Mouse (Mus musculus): ENCODE measurements around the gene Gm10024. TPM values are rescaled to one million over a fixed set of nuclear protein-coding genes. Genes with fewer than 3 reads are reported as not detected.
"Not testable (repeated sequence)": the region's sequence is repeated elsewhere in the genome, so short reads cannot be mapped to it uniquely, and the experiment has no call there.

The Gm10024 gene
- polyA plus RNA-seq, 1 experiment from 2014 or later, result not detected

GRCm38 (mm10) chr10:77759582-77759981 lies 48.3 kb downstream of the Gm10024 start, which contains the start of gene Gm3233:
TSS of gene Gm3233 (minus strand) at chr10:77759682.
- H3K36me3 ChIP-seq (ENCODE audit: inconsistent target); H3K27ac ChIP-seq; H3K79me2 ChIP-seq (ENCODE audit: inconsistent target); H3K4me3 ChIP-seq (ENCODE audit: inconsistent target): not testable (repeated sequence)
- WGBS (ENCODE audit: missing documents), result no CpG with 5 or more reads among the region's 1 CpGs

Other genes with a start within 250 kb of the Gm10024 start
- 16.8 to 38.8 TPM (median 21.1 TPM) in 3 replicates for gene Fam207a, start 195.7 kb upstream of the Gm10024 start, polyA plus RNA-seq (2018)
- 418 to 531 TPM (median 505 TPM) in 3 replicates for gene Itgb2, start 181.2 kb upstream of the Gm10024 start, polyA plus RNA-seq (2018)
- 99.5 to 103 TPM (median 102 TPM) in 3 replicates for gene Pttg1ip, start 129.7 kb upstream of the Gm10024 start, polyA plus RNA-seq (2018)
- 105 to 245 TPM (median 141 TPM) in 3 replicates for gene Sumo3, start 105.4 kb upstream of the Gm10024 start, polyA plus RNA-seq (2018)
- 3.3 TPM in 1 of 3 replicates, not detected in the others for gene Gm49325, start 105.3 kb upstream of the Gm10024 start, polyA plus RNA-seq (2018)
- 50.6 to 63.6 TPM (median 52.1 TPM) in 3 replicates for gene Ube2g2, start 89.2 kb upstream of the Gm10024 start, polyA plus RNA-seq (2018)
- gene Tspear, start 24.9 kb upstream of the Gm10024 start, polyA plus RNA-seq (2018), result not detected in 3 replicates
- not detected in 3 replicates for gene Gm19402, start 20.7 kb upstream of the Gm10024 start, polyA plus RNA-seq (2018)
- not detected in 3 replicates for gene Gm9508, start 14.2 kb upstream of the Gm10024 start, polyA plus RNA-seq (2018)
- not detected in 3 replicates for gene Gm10272, start 4.8 kb upstream of the Gm10024 start, polyA plus RNA-seq (2018)
- not detected in 3 replicates for gene Gm10142, start 4.3 kb downstream of the Gm10024 start, polyA plus RNA-seq (2018)
- not detected in 3 replicates for gene Krtap12-1, start 9.1 kb downstream of the Gm10024 start, polyA plus RNA-seq (2018)
- not detected in 3 replicates for gene Gm10100, start 15.0 kb downstream of the Gm10024 start, polyA plus RNA-seq (2018)
- not detected in 3 replicates for gene Gm18596, start 31.2 kb downstream of the Gm10024 start, polyA plus RNA-seq (2018)
- not detected in 3 replicates for gene Gm9736, start 39.9 kb downstream of the Gm10024 start, polyA plus RNA-seq (2018)
- not detected in 3 replicates for gene Gm3233, start 48.2 kb downstream of the Gm10024 start, polyA plus RNA-seq (2018)
- not detected in 3 replicates for gene Gm3238, start 59.9 kb downstream of the Gm10024 start, polyA plus RNA-seq (2018)
- not detected in 3 replicates for gene Gm7138, start 65.5 kb downstream of the Gm10024 start, polyA plus RNA-seq (2018)
- gene Gm3250, start 71.1 kb downstream of the Gm10024 start, polyA plus RNA-seq (2018), result not detected in 3 replicates
- not detected in 3 replicates for gene Gm7137, start 76.7 kb downstream of the Gm10024 start, polyA plus RNA-seq (2018)
- not detected in 3 replicates for gene Gm9639, start 83.6 kb downstream of the Gm10024 start, polyA plus RNA-seq (2018)
- gene Gm19668, start 87.7 kb downstream of the Gm10024 start, polyA plus RNA-seq (2018), result not detected in 3 replicates
- not detected in 3 replicates for gene Gm9507, start 100.4 kb downstream of the Gm10024 start, polyA plus RNA-seq (2018)
- gene Gm2696, start 103.2 kb downstream of the Gm10024 start, polyA plus RNA-seq (2018), result not detected in 3 replicates
- gene Krtap10-4, start 115.6 kb downstream of the Gm10024 start, polyA plus RNA-seq (2018), result not detected in 3 replicates
- not detected in 3 replicates for gene Krtap10-10, start 124.5 kb downstream of the Gm10024 start, polyA plus RNA-seq (2018)
- gene Gm36176, start 135.3 kb downstream of the Gm10024 start, polyA plus RNA-seq (2018), result not detected in 3 replicates
- not detected in 3 replicates for gene Gm10318, start 141.4 kb downstream of the Gm10024 start, polyA plus RNA-seq (2018)
- not detected in 3 replicates for gene Gm3285, start 150.5 kb downstream of the Gm10024 start, polyA plus RNA-seq (2018)
- gene Lrrc3, start 191.1 kb downstream of the Gm10024 start, polyA plus RNA-seq (2018), result 0.09 TPM in 1 of 3 replicates, not detected in the others

Measured in macrophage (primary cell).